Comparison of ENCODE assay signal across 11 mouse cellular contexts in the genomic region with DNA sequence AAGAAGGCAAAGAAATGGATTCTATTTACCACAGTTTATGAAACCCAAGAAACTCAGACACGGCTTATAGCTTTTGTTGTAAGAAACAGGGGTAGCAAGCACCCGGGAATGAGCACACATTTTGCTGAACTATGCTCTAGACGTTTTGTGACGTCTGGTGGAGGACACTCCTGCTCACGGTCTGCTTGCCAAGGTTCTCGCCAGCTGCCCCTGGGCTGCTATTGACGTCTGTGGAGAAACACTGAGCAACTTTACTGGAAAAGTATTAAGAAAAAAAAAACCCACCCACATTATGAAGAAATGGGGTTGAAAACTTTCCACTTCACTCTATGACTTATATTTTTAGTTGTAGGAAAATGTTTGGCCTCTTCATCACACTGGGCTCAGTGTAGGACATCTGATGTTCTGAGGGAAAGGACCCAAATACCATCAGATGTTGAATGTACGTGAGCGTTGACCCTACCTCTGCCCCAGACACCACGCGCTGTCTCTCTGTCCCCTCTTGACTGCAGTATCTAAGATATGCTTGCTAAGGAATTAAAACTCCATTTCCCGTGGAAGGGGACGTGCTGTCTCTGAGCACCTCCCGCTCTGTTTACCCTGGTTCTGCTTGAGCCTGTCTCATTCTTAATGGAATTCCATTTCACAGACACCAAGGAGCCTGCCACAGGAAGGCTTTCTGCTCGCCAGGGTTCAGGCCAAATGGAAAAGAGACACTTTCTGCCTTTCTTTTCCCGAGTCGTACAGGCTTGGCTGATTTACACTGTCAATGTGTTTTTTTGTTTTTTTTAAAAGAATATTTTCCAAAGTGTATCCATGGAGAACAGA. TPM values are rescaled to one million over a fixed set of nuclear protein-coding genes. Genes with fewer than 3 reads are reported as not detected.
DNase-seq lines count a peak whose midpoint lies in the region; ATAC-seq lines count a peak whose summit lies in the region.
"Had no signal": no experiment of that assay in that cellular context is flagged by ENCODE, and none has a peak within 500 bp of the region (broad histone marks: within the 10 kb centered on the region; RNA-seq: fewer than 3 reads in every experiment).

No protein-coding gene starts in this region.

- no peaks in the 10 kb centered on the region for H3K9me3 ChIP-seq in intestine, embryonic 15.5 days
- no peaks in the 10 kb centered on the region for H3K9me3 ChIP-seq in intestine, embryonic 16.5 days (ENCODE audit: control insufficient read depth, low read length)
- no peaks in the 10 kb centered on the region for H3K9me3 ChIP-seq in embryonic facial prominence, embryonic 15.5 days (replicated peaks)
- H3K9me3 ChIP-seq in heart, embryonic 16.5 days (replicated peaks; ENCODE audit: control insufficient read depth, low read length) = no peaks in the 10 kb centered on the region
- H3K9me3 ChIP-seq in midbrain, embryonic 16.5 days (replicated peaks; ENCODE audit: control insufficient read depth, low read length, poor library complexity, severe bottlenecking) = no peaks in the 10 kb centered on the region

- WGBS in intestine, embryonic 15.5 days = 51% methylated on average over 17 of the region's 17 CpGs
- WGBS in intestine, embryonic 16.5 days = 52% methylated on average over 17 of the region's 17 CpGs
- WGBS in embryonic facial prominence, embryonic 15.5 days = 60% methylated on average over 17 of the region's 17 CpGs
- WGBS in heart, embryonic 16.5 days = 53% methylated on average over 17 of the region's 17 CpGs
- WGBS in midbrain, embryonic 16.5 days = 81% methylated on average over 17 of the region's 17 CpGs

- H3K4me1 ChIP-seq in intestine, embryonic 15.5 days (replicated peaks) = no peaks in the 10 kb centered on the region
- H3K4me1 ChIP-seq in intestine, embryonic 16.5 days (ENCODE audit: control insufficient read depth, insufficient read depth, low read length) = no peaks in the 10 kb centered on the region
- peaks cover 9% of the 10 kb centered on the region for H3K4me1 ChIP-seq in embryonic facial prominence, embryonic 15.5 days
- H3K4me1 ChIP-seq in heart, embryonic 16.5 days (ENCODE audit: control insufficient read depth, insufficient read depth, low read length) = peaks cover 6% of the 10 kb centered on the region; the same call in 1 of the 2 replicates
- no peaks in the 10 kb centered on the region for H3K4me1 ChIP-seq in midbrain, embryonic 16.5 days (ENCODE audit: control insufficient read depth, insufficient read depth, low read length)

- H3K9ac ChIP-seq in intestine, embryonic 15.5 days = no peak overlapping the region
- no peak overlapping the region for H3K9ac ChIP-seq in intestine, embryonic 16.5 days (ENCODE audit: low read depth, low read length)
- no peak overlapping the region for H3K9ac ChIP-seq in embryonic facial prominence, embryonic 15.5 days
- no peak overlapping the region for H3K9ac ChIP-seq in heart, embryonic 16.5 days (ENCODE audit: low read length)
- no peak overlapping the region for H3K9ac ChIP-seq in midbrain, embryonic 16.5 days (ENCODE audit: low read depth, low read length)

- no peak overlapping the region for H3K4me3 ChIP-seq in intestine, embryonic 15.5 days (replicated peaks)
- H3K4me3 ChIP-seq in intestine, embryonic 16.5 days (ENCODE audit: low read length) = no peak overlapping the region
- no peak overlapping the region for H3K4me3 ChIP-seq in embryonic facial prominence, embryonic 15.5 days (replicated peaks)
- no peak overlapping the region for H3K4me3 ChIP-seq in heart, embryonic 16.5 days (ENCODE audit: low read length)
- no peak overlapping the region for H3K4me3 ChIP-seq in midbrain, embryonic 16.5 days (ENCODE audit: low read depth, low read length)

- peak overlapping the region; percentile 32; the same call in 1 of the 2 replicates for H3K27ac ChIP-seq in intestine, embryonic 15.5 days
- H3K27ac ChIP-seq in intestine, embryonic 16.5 days (ENCODE audit: low read length) = no peak overlapping the region
- peak overlapping the region; percentile 70 for H3K27ac ChIP-seq in embryonic facial prominence, embryonic 15.5 days (replicated peaks)
- peak overlapping the region; percentile 43; the same call in 1 of the 2 replicates for H3K27ac ChIP-seq in heart, embryonic 16.5 days (ENCODE audit: low read length)
- H3K27ac ChIP-seq in midbrain, embryonic 16.5 days (ENCODE audit: low read length) = no peak overlapping the region

- H3K4me2 ChIP-seq in intestine, embryonic 15.5 days (replicated peaks) = no peak overlapping the region
- no peak overlapping the region for H3K4me2 ChIP-seq in intestine, embryonic 16.5 days (ENCODE audit: low read depth, low read length)
- H3K4me2 ChIP-seq in embryonic facial prominence, embryonic 15.5 days (replicated peaks) = no peak overlapping the region
- no peak overlapping the region for H3K4me2 ChIP-seq in heart, embryonic 16.5 days (ENCODE audit: low read depth, low read length)
- no peak overlapping the region for H3K4me2 ChIP-seq in midbrain, embryonic 16.5 days (ENCODE audit: low read length)
- H3K4me2 ChIP-seq: midbrain, embryonic 11.5 days had no signal

- no peaks in the 10 kb centered on the region for H3K36me3 ChIP-seq in intestine, embryonic 15.5 days
- no peaks in the 10 kb centered on the region for H3K36me3 ChIP-seq in intestine, embryonic 16.5 days (ENCODE audit: control insufficient read depth, insufficient read depth, low read length)
- H3K36me3 ChIP-seq in embryonic facial prominence, embryonic 15.5 days = no peaks in the 10 kb centered on the region
- H3K36me3 ChIP-seq in heart, embryonic 16.5 days (ENCODE audit: control insufficient read depth, insufficient read depth) = no peaks in the 10 kb centered on the region
- no peaks in the 10 kb centered on the region for H3K36me3 ChIP-seq in midbrain, embryonic 16.5 days (ENCODE audit: control insufficient read depth, insufficient read depth, low read length)

- H3K27me3 ChIP-seq in intestine, embryonic 15.5 days (replicated peaks) = no peaks in the 10 kb centered on the region
- H3K27me3 ChIP-seq in intestine, embryonic 16.5 days (replicated peaks; ENCODE audit: control insufficient read depth, insufficient read depth, low read length) = no peaks in the 10 kb centered on the region
- no peaks in the 10 kb centered on the region for H3K27me3 ChIP-seq in embryonic facial prominence, embryonic 15.5 days
- no peaks in the 10 kb centered on the region for H3K27me3 ChIP-seq in heart, embryonic 16.5 days (ENCODE audit: control insufficient read depth, insufficient read depth, low read length)
- no peaks in the 10 kb centered on the region for H3K27me3 ChIP-seq in midbrain, embryonic 16.5 days (ENCODE audit: control insufficient read depth, insufficient read depth, low read depth, low read length)

- DNase-seq in lung, postnatal 10 days = peak; percentile 54
- no peak for DNase-seq in cerebellum, adult 18-20 months
- no peak for DNase-seq in cerebellum, postnatal 14 days
- DNase-seq: cerebellum, adult 11-12 months had no signal

- ATAC-seq in intestine, embryonic 15.5 days = no peak
- ATAC-seq in intestine, embryonic 16.5 days = no peak
- no peak; the same call in 1 of the 2 replicates for ATAC-seq in embryonic facial prominence, embryonic 15.5 days (ENCODE audit: insufficient number of reproducible peaks, low FRiP score, low TSS enrichment, low read depth)
- no peak; the same call in 1 of the 2 replicates for ATAC-seq in heart, embryonic 16.5 days (replicated peaks; ENCODE audit: extremely low read depth, insufficient read depth, low FRiP score)
- no peak for ATAC-seq in midbrain, embryonic 16.5 days

RNA-seq across cellular contexts. Expression of a gene that starts 50.1 kb away (rescaled TPM):
- 0.28 and 0.38 TPM in 2 replicates for polyA plus RNA-seq in intestine, embryonic 15.5 days (2015; fragmentation: Nextera tagmentation; extraction: Ambion mirVana)
- 0.31 and 0.55 TPM in 2 replicates for polyA plus RNA-seq in intestine, embryonic 16.5 days (2015; fragmentation: Nextera tagmentation; extraction: Ambion mirVana)
- 3.6 and 8.1 TPM in 2 replicates for polyA plus RNA-seq in embryonic facial prominence, embryonic 15.5 days (2015; fragmentation: Nextera tagmentation; extraction: Ambion mirVana)
- 1.4 and 1.5 TPM in 2 replicates for polyA plus RNA-seq in heart, embryonic 16.5 days (2015; fragmentation: Nextera tagmentation; extraction: Ambion mirVana)
- 0.24 and 0.62 TPM in 2 replicates for polyA plus RNA-seq in midbrain, embryonic 16.5 days (2015; fragmentation: Nextera tagmentation; extraction: Ambion mirVana)
- polyA plus RNA-seq: spleen, adult 2 months had no signal

RNA-seq across cellular contexts. Expression of a gene that starts 53.7 kb away (rescaled TPM):
- polyA plus RNA-seq in intestine, embryonic 15.5 days (2015; fragmentation: Nextera tagmentation; extraction: Ambion mirVana) = 17.8 and 19.7 TPM in 2 replicates
- polyA plus RNA-seq in intestine, embryonic 16.5 days (2015; fragmentation: Nextera tagmentation; extraction: Ambion mirVana) = 16.5 and 16.6 TPM in 2 replicates
- polyA plus RNA-seq in embryonic facial prominence, embryonic 15.5 days (2015; fragmentation: Nextera tagmentation; extraction: Ambion mirVana) = 39.8 and 44.1 TPM in 2 replicates
- 39.5 and 42.7 TPM in 2 replicates for polyA plus RNA-seq in heart, embryonic 16.5 days (2015; fragmentation: Nextera tagmentation; extraction: Ambion mirVana)
- polyA plus RNA-seq in midbrain, embryonic 16.5 days (2015; fragmentation: Nextera tagmentation; extraction: Ambion mirVana) = 40.0 and 47.5 TPM in 2 replicates

Comparison
In these comparisons a context has a peak if more than half of its experiments do, and no peak if none do; other contexts are left out.
1. H3K27ac ChIP-seq: peak in intestine, embryonic 15.5 days (single experiment), embryonic facial prominence, embryonic 15.5 days (single experiment) and heart, embryonic 16.5 days (single experiment); none in intestine, embryonic 16.5 days (single experiment) and midbrain, embryonic 16.5 days (single experiment).